Mouse (Mus musculus): ENCODE measurements around the gene Abraxas2.
A peak's percentile ranks its signal among the peaks of the same experiment; 100 is the strongest.

The Abraxas2 gene

DNA sequence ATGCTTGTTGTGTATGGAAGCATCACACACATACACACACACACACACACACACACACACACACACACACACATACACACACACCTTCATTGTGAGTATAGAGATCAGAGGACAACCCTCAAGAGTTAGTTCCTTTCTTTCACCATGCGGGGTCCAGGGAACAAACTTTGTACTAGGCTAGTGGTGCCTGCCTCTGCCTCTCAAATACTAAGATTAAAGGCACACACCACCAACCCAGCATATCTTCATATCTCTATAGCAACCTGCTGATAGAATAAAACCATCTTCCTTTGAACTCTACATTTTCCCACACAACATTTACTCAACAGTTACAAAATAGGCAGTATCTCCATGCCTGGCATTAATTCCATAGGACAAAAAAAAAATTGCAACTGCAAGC lies 2.9 kb upstream of the Abraxas2 start:
- no peak for DNase-seq

- no peak for DNase-seq
Measured at GRCm38 (mm10) chr7:132858043-132858608, 899 bp upstream of the Abraxas2 start.

- DNase-seq = no peak
Measured at GRCm38 (mm10) chr7:132866316-132866715, 7.3 kb downstream of the Abraxas2 start.

DNA sequence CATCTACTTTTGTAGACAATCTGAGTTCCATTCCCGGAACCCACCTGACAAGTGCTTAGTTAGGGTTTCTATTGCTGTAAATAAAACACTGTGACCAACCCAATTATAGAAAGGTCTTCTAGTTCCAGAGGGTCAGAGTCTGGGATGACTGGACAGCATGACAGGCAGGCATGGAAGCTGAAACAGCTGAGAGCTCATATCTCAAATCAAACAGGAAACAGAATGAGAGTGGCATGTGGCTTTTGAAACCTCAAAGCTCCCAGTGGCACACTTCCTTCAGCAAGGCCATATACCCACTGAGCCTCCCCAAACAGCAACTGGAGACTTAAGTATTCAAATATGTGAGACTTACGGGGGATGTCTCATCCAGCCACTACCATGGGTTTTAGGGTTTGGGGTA lies 14.0 kb downstream of the Abraxas2 start:
- DNase-seq = no peak

DNA sequence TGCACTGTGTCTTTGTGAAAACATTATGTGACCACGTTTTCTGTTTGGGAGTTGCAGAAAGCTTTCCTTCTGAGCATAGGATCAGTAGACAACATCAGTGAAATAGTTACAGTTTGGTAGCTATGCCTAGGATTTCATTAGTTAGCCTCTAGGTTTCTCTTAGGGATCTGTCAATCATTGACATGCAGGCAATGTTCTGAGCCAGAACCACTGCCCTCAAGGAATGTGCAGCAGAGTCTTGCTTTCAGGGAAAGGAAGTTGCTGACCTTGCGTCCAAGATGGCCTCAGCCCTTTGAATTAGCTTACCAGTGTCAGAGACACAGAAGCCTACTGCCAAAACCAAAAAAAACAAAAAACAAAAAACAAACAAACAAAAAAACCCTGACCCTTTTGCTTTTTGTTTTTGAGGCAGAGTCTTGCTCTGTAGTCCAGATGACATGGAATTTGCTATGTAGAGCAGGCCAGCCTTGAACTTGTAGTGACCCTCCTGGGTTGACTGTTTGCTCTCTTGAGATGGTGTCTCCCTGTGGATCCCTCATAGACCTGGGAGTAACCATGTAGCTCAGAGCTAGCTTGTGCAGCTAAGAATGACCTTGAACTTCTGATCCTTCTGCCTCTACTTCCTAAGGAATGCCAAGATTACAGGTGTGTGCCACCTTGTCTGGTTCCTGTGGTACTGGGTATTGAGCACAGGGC lies 16.5 kb downstream of the Abraxas2 start:
- no peak for DNase-seq

GRCm38 (mm10) chr7:132880276-132880675 lies 21.3 kb downstream of the Abraxas2 start:
- DNase-seq = no peak

DNA sequence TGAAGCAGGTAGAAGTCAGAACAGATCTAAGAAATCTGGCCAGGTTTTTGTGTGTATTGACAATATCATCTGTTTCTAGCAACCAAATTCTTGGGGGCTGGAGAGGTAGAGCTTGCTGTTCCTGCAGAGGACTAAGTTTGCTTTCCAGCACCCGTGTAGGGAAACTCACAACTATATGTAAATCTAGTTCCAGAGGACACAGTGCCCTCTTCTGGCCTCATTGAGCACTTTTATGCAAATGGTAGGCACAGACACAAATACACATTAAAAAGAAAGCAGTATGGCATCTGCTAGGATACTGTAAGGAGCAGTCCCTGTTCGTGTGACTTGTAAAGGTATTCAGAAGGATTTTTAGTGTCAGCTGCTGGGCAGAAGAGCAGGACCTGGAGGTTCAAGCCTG lies 23.3 kb downstream of the Abraxas2 start:
- DNase-seq = no peak

DNA sequence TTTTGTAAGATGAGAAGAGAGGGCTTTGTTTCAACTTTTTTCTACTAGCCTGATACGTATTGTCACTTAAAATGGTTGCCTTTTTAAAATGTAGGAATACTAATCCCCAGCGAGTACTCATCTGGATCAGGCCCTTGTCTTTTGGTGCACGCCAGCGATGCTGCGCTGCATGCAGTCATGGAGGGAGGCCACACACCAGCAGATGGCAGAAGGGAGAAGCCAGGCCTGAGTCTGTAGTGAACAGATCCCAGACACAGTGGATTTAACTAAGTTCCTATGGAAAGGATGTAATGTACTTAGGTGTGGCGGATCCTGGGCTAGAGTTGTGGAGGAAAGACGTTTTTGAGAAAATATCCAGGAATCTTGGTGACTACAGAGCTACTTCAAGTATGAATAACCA lies 25.0 kb downstream of the Abraxas2 start:
- DNase-seq = no peak

DNA sequence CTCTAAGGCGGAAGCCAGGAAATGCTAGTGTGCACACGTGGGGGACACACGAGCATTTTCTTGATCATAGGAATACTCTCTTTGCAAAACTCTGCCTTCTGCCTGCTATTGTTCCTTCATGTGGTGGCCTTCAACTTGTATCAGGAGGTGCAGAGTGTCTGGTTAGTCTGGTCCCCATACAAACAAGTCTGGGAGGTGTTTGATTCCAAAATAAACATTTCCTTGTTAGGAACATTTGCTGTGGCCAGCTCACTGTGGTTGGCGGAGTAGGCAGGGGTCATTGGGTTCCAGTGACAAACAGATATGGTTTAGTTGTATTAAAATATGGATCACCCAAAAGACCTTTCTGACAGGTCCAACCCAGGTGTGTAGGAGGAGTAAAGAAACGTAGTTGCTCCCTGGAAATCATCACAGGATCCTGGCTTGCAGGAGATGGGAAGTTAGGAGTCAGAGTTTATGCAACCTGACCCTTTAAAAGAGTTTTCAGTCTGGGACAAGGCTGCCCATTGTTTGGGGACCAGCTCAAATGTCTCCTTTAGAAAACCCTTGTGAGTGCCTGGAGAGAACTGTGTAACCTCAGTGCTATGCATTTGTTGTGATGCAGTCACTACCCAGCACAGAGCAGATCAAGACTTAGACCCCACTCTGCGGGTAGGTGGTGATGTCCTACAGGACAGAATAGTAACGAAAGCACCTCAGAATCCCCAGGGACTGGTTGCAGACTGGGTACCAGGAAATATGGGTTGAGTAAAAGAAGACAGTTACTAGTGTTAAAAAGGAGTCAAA lies 28.2 kb downstream of the Abraxas2 start:
- peak; percentile 20 to 36 for DNase-seq

- no peak for DNase-seq
Measured at GRCm38 (mm10) chr7:132888052-132888451, 29.0 kb downstream of the Abraxas2 start.

DNA sequence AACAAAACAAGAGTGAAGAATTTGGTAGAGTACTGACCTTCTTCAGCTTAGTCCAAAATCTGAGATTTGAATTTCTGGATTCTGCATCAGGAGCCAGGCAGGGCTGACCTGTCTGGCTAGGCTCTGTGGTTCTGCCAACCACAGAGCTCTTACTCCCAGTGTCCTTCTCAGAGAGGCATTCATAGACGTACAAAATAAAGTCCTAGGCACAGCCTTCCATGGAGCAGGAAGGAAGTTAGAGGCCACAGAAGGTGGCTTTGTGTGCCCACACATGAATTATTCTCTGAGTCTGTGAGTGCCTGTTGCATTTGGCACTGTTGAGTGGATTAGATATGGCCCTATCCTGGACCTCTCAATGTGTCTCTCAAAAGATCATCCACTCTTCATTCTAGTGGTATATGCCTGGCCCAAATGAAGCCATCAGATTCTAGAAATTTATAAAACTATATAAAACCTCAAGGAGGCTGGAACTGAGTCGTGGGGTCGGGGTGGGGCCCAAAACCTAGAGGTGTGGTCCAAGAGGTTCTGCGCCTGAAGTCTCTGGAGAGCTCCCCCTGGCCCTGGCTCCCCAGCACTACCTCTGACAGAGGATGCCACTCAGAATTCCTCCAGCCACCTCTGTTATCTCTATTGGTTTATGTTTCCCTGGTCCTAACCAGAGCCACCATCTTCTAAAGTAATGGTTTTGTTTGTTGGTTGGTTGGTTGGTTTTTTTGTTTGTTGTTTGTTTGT lies 29.7 kb downstream of the Abraxas2 start:
- no peak for DNase-seq

GRCm38 (mm10) chr7:132889691-132890090 lies 30.7 kb downstream of the Abraxas2 start:
- no peak for DNase-seq

- no peak for DNase-seq
Measured at GRCm38 (mm10) chr7:132890201-132890600, 31.2 kb downstream of the Abraxas2 start.

GRCm38 (mm10) chr7:132891561-132892310 lies 32.7 kb downstream of the Abraxas2 start:
- DNase-seq = no peak

- DNase-seq = no peak
Measured at GRCm38 (mm10) chr7:132892311-132892661, 33.3 kb downstream of the Abraxas2 start.

- DNase-seq = no peak
Measured at GRCm38 (mm10) chr7:132892806-132893205, 33.8 kb downstream of the Abraxas2 start.

DNA sequence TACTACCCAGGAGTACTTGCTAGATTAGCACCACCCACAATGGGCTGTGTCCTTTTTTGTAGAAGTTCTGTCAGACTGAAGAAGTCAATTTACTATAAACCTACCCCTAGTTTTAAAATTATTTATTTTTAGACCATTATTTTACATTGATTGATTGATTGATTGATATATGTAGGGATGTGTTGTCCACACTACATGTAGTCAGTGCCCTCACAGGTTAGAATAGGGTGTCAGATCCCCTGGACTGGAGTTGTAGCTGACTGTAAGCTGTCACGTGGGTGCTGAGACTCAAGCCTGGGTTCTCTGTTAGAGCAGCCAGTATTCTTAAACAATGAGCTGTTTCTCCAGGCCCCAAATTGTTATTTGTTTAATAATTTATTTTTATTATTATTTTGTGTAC lies 34.3 kb downstream of the Abraxas2 start:
- no peak for DNase-seq

DNA sequence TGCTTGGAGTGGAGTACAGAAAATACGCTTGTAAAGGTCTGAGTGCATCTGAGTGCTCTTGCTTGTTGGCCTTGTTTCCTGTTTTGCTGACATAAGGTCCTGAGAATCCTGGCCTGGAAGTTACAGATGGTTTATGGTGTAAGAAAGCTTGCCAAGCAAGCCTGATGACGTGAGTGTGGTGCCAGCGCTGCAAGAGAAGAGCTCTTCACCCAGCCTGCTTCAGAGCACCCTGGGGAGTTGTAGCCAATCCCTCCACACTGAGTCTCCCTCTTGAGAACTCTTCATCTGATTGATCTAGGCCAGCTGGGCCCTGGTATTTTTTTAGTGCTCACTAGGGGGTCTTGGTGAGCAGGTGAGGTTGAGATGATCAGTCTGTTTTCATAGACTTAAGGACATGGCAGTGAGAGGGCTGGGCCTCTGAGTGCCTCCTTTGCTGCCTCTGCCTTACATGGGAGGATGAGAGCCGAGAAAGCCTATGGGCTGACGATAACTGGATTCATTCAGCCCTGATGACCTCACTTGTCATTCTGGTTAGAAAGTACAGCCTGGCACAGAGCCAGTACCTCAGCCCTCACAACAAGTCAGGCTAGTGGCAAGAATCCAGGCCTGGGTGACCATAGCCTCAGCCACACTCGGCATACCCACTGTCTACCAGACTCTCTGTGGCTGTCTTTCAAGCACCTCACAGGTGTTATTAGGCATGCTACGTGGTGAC lies 36.0 kb downstream of the Abraxas2 start:
- DNase-seq = peak; percentile 71 to 80

GRCm38 (mm10) chr7:132896206-132896815 lies 37.3 kb downstream of the Abraxas2 start:
- DNase-seq = no peak

- no peak for DNase-seq
Measured at GRCm38 (mm10) chr7:132897258-132897657, 38.2 kb downstream of the Abraxas2 start.

DNA sequence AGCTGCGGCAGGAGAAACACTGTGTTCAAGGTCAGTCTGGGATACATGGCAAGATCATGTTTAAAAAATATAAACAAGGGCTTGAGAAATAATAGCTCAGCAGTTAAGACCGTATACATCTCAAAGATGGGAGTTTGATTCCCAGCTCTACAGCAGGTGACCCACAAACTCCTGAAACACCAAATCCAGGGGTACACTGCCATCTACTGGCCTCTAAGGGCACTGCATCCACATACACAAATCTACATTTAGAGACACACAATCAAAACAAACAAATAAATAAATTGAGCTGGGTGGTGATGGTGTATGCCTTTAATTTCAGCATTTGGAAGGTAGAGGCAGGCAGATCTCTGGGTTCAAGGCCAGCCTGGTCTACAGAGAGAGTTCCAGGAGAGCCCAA lies 39.2 kb downstream of the Abraxas2 start:
- DNase-seq = peak in 1 of 2 experiments; percentile 15

Measured in lung, adult 18-20 months (tissue).